Mouse (Mus musculus) erythroblast, embryonic 14.5 days (primary cell): Measurements from ENCODE around the gene Olfr1224-ps1. TPM values are rescaled to one million over a fixed set of nuclear protein-coding genes. Genes with fewer than 3 reads are reported as not detected.
"Not testable (repeated sequence)": the region's sequence is repeated elsewhere in the genome, so short reads cannot be mapped to it uniquely, and the experiment has no call there.

ENCODE experiments used
- H3K27me3 ChIP-seq: 2 replicates; pipeline ENCODE4 v1.6.1; 2012; ENCODE audit warnings: inconsistent platforms; ENCODE audit not compliant: control insufficient read depth
- H3K36me3 ChIP-seq: 2 replicates; pipeline ENCODE4 v1.6.1; 2012; ENCODE audit warnings: mild to moderate bottlenecking, inconsistent platforms; ENCODE audit not compliant: control insufficient read depth
- H3K4me1 ChIP-seq: 2 replicates; pipeline ENCODE4 v1.6.1; 2012; ENCODE audit warnings: inconsistent platforms; ENCODE audit not compliant: control insufficient read depth
- H3K4me3 ChIP-seq: replicated peaks from 2 replicates; pipeline ENCODE3; 2012; ENCODE audit warnings: moderate library complexity, mild to moderate bottlenecking, inconsistent platforms
- H3K9me3 ChIP-seq: 2 replicates; pipeline ENCODE4 v1.6.1; 2012; ENCODE audit warnings: low read length, inconsistent platforms, mixed read lengths; ENCODE audit not compliant: control insufficient read depth
- GATA1 ChIP-seq: IDR thresholded peaks from 2 replicates; pipeline ENCODE4 v1.6.1; 2012; ENCODE audit warnings: low read length, inconsistent platforms, mixed read lengths
- TAL1 ChIP-seq: IDR thresholded peaks from 3 replicates; pipeline ENCODE4 v1.6.1; 2012; ENCODE audit warnings: low read length, inconsistent platforms, mixed read lengths
- polyA plus RNA-seq: library from polyadenylated mRNA; stranded (reverse); fragments of >175 nt; gene quantifications from 2 replicates; pipeline ENCODE4 v1.2.3, GENCODE M21; 2012

Gene Olfr1224-ps1
- polyA plus RNA-seq, result not detected in 2 replicates

- not testable (repeated sequence) for H3K9me3 ChIP-seq, H3K4me1 ChIP-seq, H3K36me3 ChIP-seq, H3K4me3 ChIP-seq, H3K27me3 ChIP-seq
Measured at GRCm38 (mm10) chr2:89163991-89164390, at the start of gene Olfr1224-ps1. Gene Olfr1224-ps1 (minus strand): TSS chr2:89164091.

- Histone ChIP-seq H3K4me3 (no peak within 1 kb of the TSS), H3K9me3 (no peaks in the 10 kb centered on the region), H3K36me3 (no peaks in the 10 kb centered on the region), H3K4me1 (no peaks in the 10 kb centered on the region), H3K27me3 (no peaks in the 10 kb centered on the region)
- TF ChIP-seq TAL1 (no peak), GATA1 (no peak)
Measured at GRCm38 (mm10) chr2:89199948-89200347, 36.1 kb upstream of the Olfr1224-ps1 start, which contains the start of gene Olfr1226. Gene Olfr1226 (minus strand): TSS chr2:89200048.

GRCm38 (mm10) chr2:89196325-89196982 lies 32.6 kb upstream of the Olfr1224-ps1 start:
- Histone ChIP-seq H3K9me3 (no peaks in the 10 kb centered on the region), H3K36me3 (no peaks in the 10 kb centered on the region), H3K27me3 (no peaks in the 10 kb centered on the region), H3K4me3 (no peak overlapping the region), H3K4me1 (no peaks in the 10 kb centered on the region)
- TF ChIP-seq TAL1 (no peak), GATA1 (no peak)

GRCm38 (mm10) chr2:89174569-89174968 lies 10.7 kb upstream of the Olfr1224-ps1 start, which contains the start of gene Olfr1225:
Gene Olfr1225 (minus strand): TSS chr2:89174669.
- no peaks in the 10 kb centered on the region for H3K4me1 ChIP-seq
- no peaks in the 10 kb centered on the region for H3K9me3 ChIP-seq
- H3K4me3 ChIP-seq, result no peak within 1 kb of the TSS
- no peaks in the 10 kb centered on the region for H3K27me3 ChIP-seq
- no peak for TF ChIP-seq GATA1
- TF ChIP-seq TAL1, result no peak
- H3K36me3 ChIP-seq, result no peaks in the 10 kb centered on the region

- not testable (repeated sequence) for H3K4me3 ChIP-seq, H3K27me3 ChIP-seq, H3K4me1 ChIP-seq, H3K9me3 ChIP-seq, H3K36me3 ChIP-seq
Measured at GRCm38 (mm10) chr2:89164711-89165110, 820 bp upstream of the Olfr1224-ps1 start.

GRCm38 (mm10) chr2:89151460-89151859 lies 12.4 kb downstream of the Olfr1224-ps1 start, which contains the start of gene Olfr1223:
Gene Olfr1223 (minus strand): TSS chr2:89151560.
- H3K36me3 ChIP-seq, result no peaks in the 10 kb centered on the region
- TF ChIP-seq TAL1 (no peak), GATA1 (no peak)
- H3K4me1 ChIP-seq, result no peaks in the 10 kb centered on the region
- peaks cover under 1% of the 10 kb centered on the region; the same call in 1 of the 2 replicates for H3K9me3 ChIP-seq
- H3K4me3 ChIP-seq, result no peak within 1 kb of the TSS
- H3K27me3 ChIP-seq, result no peaks in the 10 kb centered on the region

GRCm38 (mm10) chr2:89132954-89133353 lies 30.9 kb downstream of the Olfr1224-ps1 start, which contains the start of gene Olfr1222:
Gene Olfr1222 (minus strand): TSS chr2:89133054.
- TF ChIP-seq TAL1 (no peak), GATA1 (no peak)
- no peaks in the 10 kb centered on the region for H3K9me3 ChIP-seq
- H3K27me3 ChIP-seq, result no peaks in the 10 kb centered on the region
- no peaks in the 10 kb centered on the region for H3K36me3 ChIP-seq
- H3K4me1 ChIP-seq, result no peaks in the 10 kb centered on the region
- no peak within 1 kb of the TSS for H3K4me3 ChIP-seq

- Histone ChIP-seq H3K4me1 (no peaks in the 10 kb centered on the region), H3K4me3 (no peak within 1 kb of the TSS), H3K9me3 (no peaks in the 10 kb centered on the region), H3K27me3 (no peaks in the 10 kb centered on the region), H3K36me3 (no peaks in the 10 kb centered on the region)
- TF ChIP-seq TAL1 (no peak), GATA1 (no peak)
Measured at GRCm38 (mm10) chr2:89117183-89117582, 46.7 kb downstream of the Olfr1224-ps1 start, which contains the start of gene Olfr1221. Gene Olfr1221 (minus strand): TSS chr2:89117283.

GRCm38 (mm10) chr2:89106735-89107134 lies 57.2 kb downstream of the Olfr1224-ps1 start, which contains the start of gene Olfr1220:
Gene Olfr1220 (minus strand): TSS chr2:89106835.
- no peak within 1 kb of the TSS for H3K4me3 ChIP-seq
- H3K27me3 ChIP-seq, result no peaks in the 10 kb centered on the region
- H3K36me3 ChIP-seq, result no peaks in the 10 kb centered on the region
- no peaks in the 10 kb centered on the region for H3K4me1 ChIP-seq
- TF ChIP-seq TAL1 (no peak), GATA1 (no peak)
- peaks cover 2% of the 10 kb centered on the region; the same call in 1 of the 2 replicates for H3K9me3 ChIP-seq
